Mouse (Mus musculus) spleen, adult 10 weeks (tissue): ENCODE data around the gene Smim9. TPM values are rescaled to one million over a fixed set of nuclear protein-coding genes. Genes with fewer than 3 reads are reported as not detected.

Source experiments
- polyA plus RNA-seq: library from polyadenylated mRNA; stranded (reverse); fragments of 350-450 nt; fragmentation: Illumina TruSeq; extraction: RNeasy Lipid Tissue Mini Kit (QIAGEN cat#74804); gene quantifications from one replicate; pipeline ENCODE4 v1.2.3, GENCODE M21; 2015; ENCODE audit warnings: low replicate concordance; ENCODE audit not compliant: insufficient read depth

The Smim9 gene
- not detected for polyA plus RNA-seq

GRCm38 (mm10) chrX:75163670-75164069 is at the start of gene Smim9:
Smim9 (minus strand) TSS chrX:75163770.

GRCm38 (mm10) chrX:75130467-75131160 is 33.0 kb downstream of the Smim9 start, which contains the start of gene Mpp1:
Mpp1 (minus strand) TSS chrX:75131016.

Other genes with a start within 250 kb of the Smim9 start
- gene Gab3, start 78.3 kb downstream of the Smim9 start, polyA plus RNA-seq = 15.3 TPM
- 110 TPM for gene Dkc1, start 67.9 kb downstream of the Smim9 start, polyA plus RNA-seq
- gene Mpp1, start 32.8 kb downstream of the Smim9 start, polyA plus RNA-seq = 104 TPM
- gene Fundc2, start 218.6 kb upstream of the Smim9 start, polyA plus RNA-seq = 57.7 TPM
- 3.7 TPM for gene F8, start 218.8 kb upstream of the Smim9 start, polyA plus RNA-seq